Mouse (Mus musculus): ENCODE results near the gene Bend4. TPM values are rescaled to one million over a fixed set of nuclear protein-coding genes. Genes with fewer than 3 reads are reported as not detected.

The Bend4 gene
- total RNA-seq, 4 experiments from 2014 or later: 0.70 to 1.0 (median 0.94) TPM

DNA sequence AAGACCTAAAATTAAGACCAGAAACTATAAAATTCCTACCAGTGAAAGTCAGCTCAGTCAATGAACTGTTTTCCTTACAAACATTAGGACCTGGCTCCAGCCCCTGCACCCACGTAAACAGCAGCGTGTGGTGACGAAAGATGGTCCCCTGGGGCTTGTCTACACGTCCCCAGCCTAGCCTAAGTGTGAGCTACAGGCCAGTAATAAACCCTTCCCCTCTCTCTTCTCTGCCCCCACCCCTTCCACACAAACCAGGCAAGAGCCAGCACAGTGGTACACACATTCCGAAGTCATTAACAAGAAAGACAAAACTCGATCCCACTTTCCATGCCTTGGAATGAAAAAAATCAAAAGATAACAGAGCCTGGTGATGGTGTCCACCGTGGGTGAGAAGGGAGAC, 16.6 kb downstream of the Bend4 start:
- no peak for DNase-seq

DNA sequence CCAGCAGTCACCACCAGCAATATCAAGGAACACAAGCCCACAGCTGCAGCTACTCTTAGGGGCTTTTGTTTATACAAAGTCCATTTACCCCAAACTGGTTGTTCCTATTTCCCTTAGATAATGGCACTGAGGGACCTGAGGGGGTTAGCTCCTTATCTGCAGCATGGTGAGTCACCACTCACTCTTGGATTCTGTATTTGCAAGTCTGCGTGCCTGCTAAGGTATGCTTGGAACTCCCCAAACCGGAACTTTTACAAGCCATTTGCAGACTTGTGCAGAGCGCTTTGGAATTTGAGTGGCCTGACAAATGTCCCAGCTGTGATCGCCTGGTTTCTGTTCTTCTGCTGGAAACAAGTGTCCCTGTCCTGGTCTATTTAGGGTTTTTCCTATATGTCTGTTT, 17.7 kb downstream of the Bend4 start:
- DNase-seq: no peak

DNA sequence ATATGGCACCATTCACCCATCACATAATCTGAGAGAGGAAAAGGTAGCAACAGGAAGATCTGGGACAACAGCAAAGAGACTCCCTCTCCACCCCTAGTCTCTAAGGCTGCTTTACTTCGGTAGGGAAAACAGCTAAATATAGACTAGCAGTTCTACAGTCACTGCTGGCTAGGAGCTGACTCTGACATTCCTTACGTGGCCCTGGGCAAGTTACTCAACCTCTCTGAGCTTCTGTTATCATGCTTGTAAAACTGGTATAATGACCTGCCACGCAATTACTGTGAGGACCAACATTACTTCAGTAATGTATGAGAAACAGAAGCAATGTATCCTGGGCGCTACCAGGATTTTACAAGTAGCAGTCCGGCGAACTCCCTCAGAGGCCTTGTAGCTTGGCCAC, 19.7 kb downstream of the Bend4 start:
- no peak for DNase-seq

DNA sequence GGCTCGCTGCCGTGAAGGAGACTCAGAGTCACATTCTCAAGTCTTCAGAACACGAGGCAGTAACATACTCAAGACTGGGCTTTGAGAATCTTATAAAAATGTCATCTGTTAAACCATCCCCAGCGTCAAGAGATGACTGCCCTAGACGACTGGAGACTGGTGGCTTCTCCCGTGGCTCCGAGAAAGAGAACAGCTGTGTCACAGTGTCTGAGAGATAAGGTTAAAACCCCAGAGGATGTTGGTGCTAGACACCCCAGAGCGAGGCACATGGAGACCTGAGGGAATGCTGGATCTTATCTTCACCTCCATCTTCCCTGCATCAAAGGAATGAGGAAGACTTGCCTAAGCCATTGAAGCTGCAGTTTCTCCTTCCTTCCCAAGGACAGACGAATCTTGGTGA, 23.2 kb downstream of the Bend4 start:
- no peak for DNase-seq

DNA sequence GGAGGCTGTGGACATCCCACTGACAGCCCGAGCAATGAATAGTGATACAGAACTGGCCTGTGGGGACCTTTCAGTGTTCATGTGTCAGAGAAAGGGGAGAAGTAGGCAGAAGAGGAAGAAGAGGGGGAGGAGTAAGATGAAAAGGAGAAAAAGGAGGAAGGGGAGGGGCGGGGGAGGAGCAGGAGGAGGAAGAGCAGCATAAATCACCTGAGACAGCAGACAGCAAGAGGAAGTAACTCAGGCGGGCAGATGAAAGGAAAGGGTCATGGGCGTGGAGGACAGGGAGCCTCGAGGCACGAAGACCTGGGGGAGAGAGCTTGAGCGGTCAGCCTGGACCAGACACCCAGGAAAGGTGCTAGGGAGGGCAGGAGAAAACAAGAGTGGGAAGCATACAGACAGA, 23.7 kb downstream of the Bend4 start:
- no peak for DNase-seq

DNA sequence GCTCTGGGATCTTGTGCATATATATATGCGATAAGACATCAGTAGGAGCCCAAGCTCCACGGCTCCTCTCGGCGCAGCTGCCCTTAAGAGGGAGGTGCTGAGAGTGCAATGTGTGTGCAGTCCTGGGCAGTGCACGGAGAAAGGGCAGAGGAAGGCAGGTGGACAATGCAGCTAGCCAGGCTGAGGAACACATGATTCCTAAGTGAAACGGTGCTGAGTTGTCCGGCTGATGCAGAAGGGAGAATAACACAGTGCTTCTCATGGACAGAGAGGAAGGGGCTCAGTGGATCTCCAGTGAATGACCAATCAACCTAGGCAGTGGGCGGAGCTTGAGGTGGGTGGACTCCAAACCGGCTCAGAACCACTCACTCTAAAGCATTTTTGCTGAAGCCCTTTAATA, 26.5 kb downstream of the Bend4 start:
- no peak for DNase-seq

DNA sequence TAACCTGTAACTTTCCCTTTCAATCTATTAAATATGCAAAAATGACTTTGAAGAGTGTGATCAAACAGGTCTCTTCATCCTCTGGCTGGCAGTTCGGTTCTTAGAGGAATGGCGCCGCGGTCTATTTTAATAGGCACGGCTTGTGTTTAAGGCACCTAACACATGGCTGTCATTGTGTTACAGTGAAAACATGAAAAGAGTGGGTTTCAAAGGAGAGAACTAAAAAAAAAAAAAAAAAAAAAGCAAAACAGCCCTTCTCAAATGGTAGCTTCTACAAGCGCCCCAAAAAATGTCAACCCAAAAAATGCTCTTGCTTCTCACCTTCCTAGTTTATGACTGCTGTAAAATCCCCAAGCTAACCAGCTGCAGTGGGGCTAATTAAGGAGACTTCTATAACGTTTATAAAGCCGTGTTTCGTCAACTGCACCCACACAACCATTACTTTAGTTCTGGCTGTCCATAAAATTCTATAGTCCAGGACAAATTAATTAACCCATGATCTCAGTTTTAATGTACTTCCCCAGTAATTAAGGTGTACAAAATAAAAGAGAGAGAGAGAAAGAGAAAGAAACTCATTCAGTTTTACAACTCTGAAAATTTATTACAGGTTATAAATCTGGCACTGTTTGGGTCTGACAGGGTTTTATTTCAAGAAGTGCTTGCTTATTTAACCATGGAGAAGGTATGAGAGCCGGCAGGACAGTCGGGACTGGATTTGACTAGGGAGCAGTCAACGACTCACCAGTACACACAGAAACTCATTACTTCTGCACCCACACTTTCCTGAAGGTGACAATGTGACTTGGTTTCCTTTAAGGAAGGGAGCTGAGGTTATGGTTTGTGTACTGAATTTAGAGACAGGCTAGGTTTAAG, 27.3 kb downstream of the Bend4 start:
- DNase-seq: no peak

DNA sequence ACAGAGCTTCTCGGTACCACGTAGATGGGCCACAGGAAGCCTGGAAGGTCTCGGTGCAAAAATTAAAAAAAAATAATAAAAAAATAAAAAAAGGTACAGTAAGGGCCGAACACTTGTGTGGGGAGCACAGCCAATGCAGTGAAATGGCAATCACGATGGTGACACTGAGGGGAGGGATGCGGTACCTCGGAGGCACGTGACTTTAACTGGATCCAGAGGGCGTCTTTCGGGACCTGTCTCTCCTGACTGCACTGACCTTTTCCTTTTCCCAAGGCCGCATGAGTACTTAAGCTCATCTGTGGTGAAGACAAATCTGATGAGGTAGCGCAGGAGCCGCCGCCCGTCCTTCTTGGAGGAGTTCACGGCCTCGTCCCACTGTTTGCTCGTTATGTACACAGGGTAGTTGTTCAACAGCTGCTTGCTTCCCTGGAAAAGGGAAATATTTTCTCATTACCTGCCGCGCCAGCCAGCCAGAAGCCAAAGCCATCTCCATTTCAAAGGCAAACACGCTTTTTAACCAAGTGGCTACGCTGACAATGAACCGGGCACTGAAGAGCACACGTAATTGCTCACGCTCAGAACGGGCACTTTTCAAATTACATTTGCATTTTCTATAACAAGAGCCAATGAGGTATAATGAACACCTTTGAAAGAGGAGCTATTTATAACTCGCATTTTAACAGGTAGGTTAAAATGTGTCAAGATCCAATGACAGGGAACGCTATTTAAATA, 28.1 kb downstream of the Bend4 start:
- DNase-seq: no peak

DNA sequence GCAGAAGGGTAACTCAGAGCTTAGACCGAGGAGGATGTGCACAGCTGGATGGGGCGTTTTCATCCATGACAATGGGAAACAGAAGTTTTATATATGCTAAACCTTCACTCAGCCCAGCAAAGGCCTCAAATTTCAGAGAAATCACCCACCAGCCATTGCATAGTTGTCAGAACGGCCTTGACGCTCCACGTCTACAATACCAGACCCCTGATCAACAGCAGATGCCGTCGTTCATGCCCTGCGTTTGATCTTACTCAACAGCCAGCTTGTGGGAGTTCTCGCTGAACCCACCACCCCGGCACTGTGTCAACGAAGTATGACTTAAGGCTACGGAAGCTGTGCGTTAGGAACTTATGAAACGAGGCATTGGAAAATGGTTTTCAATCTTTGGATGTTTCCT, 30.9 kb downstream of the Bend4 start:
- no peak for DNase-seq

DNA sequence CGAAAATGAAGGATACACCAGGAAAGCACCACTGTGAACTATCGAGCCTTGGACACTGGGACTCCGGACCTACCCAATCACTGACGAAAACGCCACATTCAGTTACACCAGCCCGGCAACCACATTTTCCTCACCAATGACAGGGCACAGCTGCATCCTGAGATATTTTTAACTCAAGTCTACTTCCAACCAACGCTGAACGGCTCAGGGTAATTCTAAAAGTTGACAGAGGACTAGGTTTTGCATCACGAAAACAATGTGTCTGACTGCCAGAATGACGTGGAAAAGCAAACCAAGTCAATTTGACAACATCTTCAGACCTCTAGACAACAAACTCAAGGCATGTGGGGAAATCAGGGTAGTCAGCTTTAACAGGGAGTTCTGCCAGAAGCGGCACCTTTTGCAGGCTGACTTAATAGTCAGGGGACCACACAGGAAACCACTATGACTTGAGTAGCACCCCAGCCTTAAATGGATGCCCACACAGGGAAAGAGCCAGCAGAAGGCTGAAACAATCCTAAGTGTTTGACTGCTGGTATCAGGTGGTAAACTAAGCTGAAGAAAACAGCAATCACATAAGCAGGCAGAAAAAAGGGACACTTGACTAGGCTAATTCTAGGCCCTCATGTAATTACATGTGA, 32.8 kb downstream of the Bend4 start:
- no peak for DNase-seq

DNA sequence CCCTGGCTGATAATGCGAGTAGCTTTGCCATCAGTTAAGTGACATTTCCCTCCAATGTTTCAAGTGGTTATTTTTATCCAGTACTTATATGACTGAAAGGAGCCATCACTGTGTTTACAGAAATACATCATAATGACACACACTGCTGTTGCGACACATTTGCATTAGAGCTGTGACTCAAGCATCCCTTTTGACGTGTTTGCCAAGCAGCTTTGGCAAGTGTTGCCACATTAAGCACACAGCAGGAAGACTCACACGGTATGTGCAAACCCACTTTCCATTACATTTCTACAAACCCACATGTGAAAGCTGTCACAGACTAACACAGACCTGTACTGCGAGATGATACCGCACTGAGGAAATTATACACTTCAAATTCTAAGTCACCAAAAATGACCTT, 34.2 kb downstream of the Bend4 start:
- DNase-seq: peak; percentile 3

DNA sequence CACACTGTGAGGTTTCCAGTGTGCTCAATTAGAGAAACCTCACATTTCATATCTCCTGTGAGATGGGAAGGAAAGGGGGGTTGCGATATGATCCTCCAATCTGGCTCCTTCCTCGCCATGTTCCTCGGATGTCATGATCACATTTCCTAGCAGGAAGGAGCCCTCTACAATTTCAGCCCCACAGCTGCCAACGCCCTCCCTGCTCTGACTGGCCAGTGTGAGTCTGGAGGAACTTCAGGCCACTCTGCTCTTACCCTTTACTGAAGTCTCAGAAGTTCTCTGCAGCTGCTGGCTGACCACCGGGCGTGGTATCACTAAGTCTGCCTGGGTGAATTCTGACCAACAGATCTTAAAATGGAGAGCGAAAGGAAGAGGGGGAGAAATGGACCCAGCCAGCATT, 45.6 kb downstream of the Bend4 start:
- DNase-seq: no peak

DNA sequence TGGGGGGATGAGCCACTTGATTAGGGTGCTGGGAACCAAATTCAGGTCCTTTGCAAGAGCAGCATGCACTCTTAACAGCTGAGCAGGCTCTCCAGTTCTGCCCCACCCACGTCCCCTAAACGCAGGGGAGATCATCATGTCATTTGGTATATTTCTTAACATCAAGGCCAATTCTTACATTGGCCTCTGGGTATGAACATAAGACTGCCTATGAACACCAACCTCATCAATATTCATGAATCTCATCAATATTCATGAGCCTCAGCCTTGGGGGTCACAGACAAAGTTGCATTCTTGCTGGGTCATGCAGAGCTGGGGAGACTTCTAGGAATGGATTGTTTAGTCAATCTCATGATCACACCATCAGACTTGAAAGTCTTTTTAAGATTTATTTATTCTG, 46.4 kb downstream of the Bend4 start:
- DNase-seq: no peak

DNA sequence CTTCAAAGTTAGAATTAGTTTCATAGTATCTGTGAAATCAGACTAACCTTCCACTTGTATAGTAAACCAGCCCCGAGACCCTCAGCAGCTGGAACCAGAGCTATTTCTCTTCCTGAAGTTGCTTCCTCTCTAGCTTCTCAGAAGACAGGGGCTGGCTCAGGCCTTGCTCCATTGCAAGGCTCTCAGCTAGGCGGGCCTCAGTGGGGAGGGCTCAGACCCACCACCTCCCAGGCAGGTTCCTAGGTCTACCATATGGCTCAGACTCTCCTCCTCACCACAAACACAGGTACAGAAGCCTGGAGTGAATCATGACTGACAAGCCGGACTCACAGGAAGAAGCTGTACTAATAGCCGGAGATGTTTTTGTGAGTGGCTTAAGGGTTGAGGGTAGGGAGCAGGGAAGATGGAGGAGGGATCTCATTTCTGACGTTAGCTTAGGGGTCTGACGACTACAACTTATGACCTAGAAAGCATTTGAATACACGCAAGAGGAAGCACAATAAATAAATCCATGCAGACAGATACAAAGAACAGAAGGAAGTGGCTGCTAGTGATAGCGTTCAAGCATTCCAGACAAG, 51.0 kb downstream of the Bend4 start:
- no peak for DNase-seq

DNA sequence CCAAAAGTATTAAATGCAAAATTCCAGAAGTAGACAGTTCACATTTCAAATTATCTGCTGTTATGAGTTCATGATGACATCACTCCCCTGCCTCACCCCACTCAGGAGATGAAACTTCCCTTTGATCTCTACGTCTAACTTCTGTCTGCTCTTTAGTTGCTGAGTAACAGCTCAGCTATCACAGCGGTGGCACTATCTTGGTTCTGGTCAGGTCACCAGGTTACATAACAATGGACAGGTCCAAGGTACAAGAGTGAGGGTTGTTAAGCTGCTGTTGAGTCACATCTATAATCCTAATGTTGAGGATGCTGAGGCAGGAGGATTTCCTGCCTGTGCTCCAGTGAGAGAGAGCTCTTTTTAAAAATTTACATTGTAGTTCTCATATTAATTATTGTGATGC, 65.2 kb downstream of the Bend4 start:
- no peak for DNase-seq

DNA sequence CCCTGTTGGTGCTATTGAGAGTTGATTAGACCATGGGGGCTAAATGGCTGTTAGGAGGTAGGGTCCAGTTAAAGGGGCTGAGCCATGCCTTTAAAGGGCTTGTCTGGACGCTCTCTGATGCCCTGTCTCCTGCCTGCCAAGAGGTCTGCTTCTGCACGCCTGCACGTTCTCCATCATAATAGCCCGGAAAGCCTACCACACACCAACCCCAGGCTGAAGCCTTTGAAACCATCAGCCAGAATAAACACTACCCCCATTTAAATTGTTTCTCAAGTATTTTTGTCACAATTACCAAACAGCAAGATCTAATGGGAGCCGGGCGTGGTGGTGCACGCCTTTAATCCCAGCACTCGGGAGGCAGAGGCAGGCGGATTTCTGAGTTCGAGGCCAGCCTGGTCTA, 65.8 kb downstream of the Bend4 start:
- DNase-seq: no peak

DNA sequence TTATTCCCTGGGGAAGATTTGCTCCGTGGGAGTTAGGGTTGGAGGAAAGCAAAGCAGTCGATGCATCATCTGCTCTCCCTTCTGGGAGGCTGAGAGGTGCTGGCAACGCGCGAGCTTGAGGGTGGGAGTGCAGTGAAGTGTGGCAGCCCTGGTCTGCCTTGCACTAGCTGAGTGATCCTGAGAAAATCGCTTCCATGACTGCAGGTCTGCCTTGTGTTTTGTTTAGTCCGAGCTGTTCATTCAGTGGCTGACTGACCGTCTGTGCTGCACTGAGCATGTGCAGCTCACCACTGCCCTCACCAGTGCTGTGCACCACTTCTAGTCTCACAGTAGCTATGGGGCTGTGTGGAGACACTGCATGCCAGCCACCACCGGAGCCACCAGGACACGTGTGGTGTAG, 79.2 kb downstream of the Bend4 start:
- DNase-seq: no peak

DNA sequence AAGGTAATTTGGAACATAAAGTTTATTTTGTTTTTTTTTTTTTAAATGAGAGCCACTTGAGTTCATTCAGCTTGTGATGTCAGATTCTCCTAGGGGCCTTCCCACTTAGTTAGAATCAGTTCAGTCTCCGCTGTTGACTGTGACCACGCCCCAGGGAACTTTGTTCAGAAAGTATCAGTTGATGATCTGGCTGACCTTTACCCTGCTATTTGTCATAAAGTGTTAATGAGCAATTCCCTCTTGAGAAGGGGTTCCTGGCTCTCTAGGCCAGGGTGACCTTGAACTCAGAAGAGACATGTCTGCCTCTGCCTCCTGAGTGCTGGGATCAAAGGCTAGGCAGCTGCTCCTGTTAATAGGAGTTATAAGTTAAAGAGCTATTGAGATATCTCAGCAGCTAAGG, 81.0 kb downstream of the Bend4 start:
- no peak for DNase-seq

Other genes starting within 250 kb of the Bend4 start
- 100 to 1,000 TPM in 2 of 4 experiments, 10 to 100 TPM in 2; 90.4 to 172 (median 116) TPM for gene Tmem33, start 167.7 kb downstream of the Bend4 start, total RNA-seq (2022)
- 100 to 1,000 TPM; 115 to 151 (median 134) TPM for gene Slc30a9, start 121.4 kb downstream of the Bend4 start, total RNA-seq (2022)
- gene Shisa3, start 179.6 kb upstream of the Bend4 start, total RNA-seq (2022): 1 to 10 TPM in 2 of 4 experiments, under 1 TPM in 2; 0.52 to 2.0 (median 1.2) TPM

Data from adrenal gland, adult 8-10 months (tissue).